Mouse (Mus musculus): ENCODE data around the gene Ints3.

DNA sequence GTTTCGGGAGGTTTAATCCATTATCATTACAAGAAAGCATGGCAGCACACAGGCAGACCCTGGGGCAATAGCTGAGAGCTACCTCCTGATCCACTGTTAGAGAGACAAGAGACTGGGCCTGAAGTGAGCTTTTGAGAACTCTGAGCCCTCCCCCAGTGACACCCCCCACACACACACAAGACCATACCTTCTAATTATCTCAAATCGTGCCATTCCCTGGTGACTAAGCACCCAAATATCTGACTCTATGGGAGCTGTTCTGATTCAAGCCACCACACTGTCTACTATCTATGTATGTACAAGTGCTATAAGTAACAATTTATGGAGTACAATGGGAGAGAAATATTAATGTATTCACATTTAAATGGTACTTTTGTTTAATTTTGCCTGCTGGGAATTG lies 7.3 kb upstream of the Ints3 start:
- no peak for TF ChIP-seq CTCF (IDR thresholded peaks at IDR 0.05)
- no peak for TF ChIP-seq POLR2A (IDR thresholded peaks at IDR 0.05; ENCODE audit: insufficient read depth, low read depth, low read length)
